Mouse (Mus musculus): ENCODE results near the gene Fgd6.

DNA sequence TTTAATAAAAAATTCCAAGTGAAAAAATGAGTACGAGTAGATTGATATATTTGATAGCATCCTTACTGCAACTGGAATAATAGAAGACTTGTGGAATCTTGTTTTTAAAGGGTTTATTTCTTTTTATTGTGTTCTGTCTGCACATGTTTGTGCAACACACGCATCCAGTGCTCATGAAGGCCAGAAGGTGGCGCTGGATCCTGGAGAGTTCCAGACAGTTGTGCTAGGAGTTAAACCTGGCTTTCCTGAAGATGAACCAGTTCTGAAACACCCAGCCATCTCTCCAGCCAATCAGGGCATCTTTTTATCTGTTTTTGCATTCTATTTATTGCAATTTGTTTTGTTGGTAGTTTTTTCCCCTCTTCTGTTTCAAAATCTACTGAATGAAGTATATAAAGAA is 22.6 kb upstream of the Fgd6 start:
- TF ChIP-seq CTCF (IDR thresholded peaks at IDR 0.05; ENCODE audit: low read depth, low read length), result peak; percentile 85
- TF ChIP-seq EP300 (IDR thresholded peaks at IDR 0.05; ENCODE audit: insufficient read depth, low read depth, low read length), result no peak
- TF ChIP-seq POLR2A (IDR thresholded peaks at IDR 0.05; ENCODE audit: insufficient read depth, low read length), result no peak

Measured in ES-Bruce4 (cell line).